Mouse (Mus musculus) urinary bladder, postnatal 36 days (tissue): ENCODE data around the gene Hmcn2.

Source experiments
- DNase-seq, 2 experiments: peaks; one replicate each; pipeline ENCODE4 v3.0.0; 2022; ENCODE audit warnings: low spot score in 2 of 2, mixed read lengths in 1 of 2

The Hmcn2 gene

GRCm38 (mm10) chr2:31382952-31383351 lies 68.7 kb downstream of the Hmcn2 start:
- DNase-seq, result peak in 1 of 2 experiments; percentile 21

DNA sequence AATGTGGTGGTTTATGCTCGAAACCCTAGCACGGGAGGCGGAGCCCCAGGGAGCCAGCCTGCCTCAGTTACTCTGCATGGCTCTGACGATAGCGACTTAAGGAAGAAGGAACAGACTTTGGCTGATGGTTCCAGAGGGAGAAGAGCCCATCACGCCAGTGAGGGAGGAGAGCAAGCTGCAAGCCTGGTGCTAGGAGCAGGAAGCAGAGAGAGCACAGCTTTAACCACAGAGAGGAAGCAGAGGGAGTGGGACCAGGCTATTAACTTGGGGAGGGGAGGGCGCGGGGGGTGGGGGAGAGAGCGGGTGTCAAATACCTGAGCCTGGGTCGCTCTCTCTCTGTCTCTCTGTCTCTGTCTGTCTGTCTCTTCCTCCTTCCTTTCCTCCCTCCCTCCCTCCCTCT lies 102.8 kb downstream of the Hmcn2 start:
- no peak for DNase-seq

GRCm38 (mm10) chr2:31418021-31418420 lies 103.8 kb downstream of the Hmcn2 start:
- DNase-seq, result no peak

GRCm38 (mm10) chr2:31418571-31418970 lies 104.4 kb downstream of the Hmcn2 start:
- DNase-seq, result no peak

- no peak for DNase-seq
Measured at GRCm38 (mm10) chr2:31420914-31421313, 106.7 kb downstream of the Hmcn2 start.

DNA sequence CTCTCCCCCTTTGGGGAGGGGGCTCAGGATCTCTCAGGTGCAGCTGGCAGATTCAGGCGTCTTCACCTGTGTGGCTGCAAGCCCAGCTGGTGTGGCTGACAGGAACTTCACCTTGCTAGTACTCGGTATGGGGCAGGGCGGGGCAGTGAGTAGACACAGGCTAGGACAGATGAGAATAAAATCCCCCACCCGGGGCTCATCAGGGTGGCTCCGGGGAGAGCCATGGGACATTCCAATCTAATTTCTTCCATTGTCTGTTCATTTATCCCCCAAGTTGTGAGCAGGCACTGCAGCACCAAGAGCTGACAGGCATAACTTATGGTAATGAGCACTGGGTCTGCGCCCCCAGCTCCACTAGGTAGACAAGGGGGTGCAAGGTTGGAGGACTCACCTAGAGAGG lies 108.4 kb downstream of the Hmcn2 start:
- DNase-seq, result no peak

- DNase-seq, result no peak
Measured at GRCm38 (mm10) chr2:31431477-31431876, 117.3 kb downstream of the Hmcn2 start.

- no peak for DNase-seq
Measured at GRCm38 (mm10) chr2:31434746-31435145, 120.5 kb downstream of the Hmcn2 start.

GRCm38 (mm10) chr2:31435567-31435966 lies 121.4 kb downstream of the Hmcn2 start:
- DNase-seq, result peak; percentile 31 to 45

- no peak for DNase-seq
Measured at GRCm38 (mm10) chr2:31437480-31438245, 123.4 kb downstream of the Hmcn2 start.

GRCm38 (mm10) chr2:31439576-31439975 lies 125.4 kb downstream of the Hmcn2 start:
- DNase-seq, result no peak

DNA sequence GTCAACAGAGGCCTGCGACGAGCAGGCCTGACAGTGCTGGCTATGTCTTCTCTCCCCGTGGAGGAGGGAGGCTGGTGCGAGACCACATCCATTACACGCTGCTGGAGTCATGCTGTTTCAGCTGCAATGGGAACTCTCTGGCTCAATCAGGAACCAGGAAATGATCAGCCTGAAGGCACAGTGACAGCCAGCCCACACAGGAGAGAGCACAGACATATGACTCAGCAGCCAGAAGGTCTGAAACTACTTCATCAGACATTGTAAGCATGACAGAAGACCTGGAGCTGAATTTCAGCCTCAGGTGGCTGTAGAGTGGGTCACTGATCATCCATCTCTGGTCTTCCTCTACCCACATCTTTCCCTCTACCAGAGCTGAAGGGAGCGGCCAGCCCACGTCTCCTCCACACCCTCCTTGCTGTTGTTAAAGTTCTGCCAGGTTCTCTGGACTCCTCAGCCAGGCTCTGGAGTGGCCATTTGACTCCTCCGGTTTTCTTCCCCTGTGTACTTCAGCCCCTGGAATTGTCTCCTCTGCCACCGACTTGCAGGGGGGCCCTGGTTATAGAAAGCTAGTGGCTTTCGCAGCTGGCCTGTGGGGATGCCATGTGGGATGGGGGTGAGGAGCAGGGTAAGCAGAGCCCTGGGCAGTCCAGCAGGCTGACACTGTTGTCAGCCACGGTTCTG lies 128.4 kb downstream of the Hmcn2 start:
- DNase-seq, result peak; percentile 16 to 17

DNA sequence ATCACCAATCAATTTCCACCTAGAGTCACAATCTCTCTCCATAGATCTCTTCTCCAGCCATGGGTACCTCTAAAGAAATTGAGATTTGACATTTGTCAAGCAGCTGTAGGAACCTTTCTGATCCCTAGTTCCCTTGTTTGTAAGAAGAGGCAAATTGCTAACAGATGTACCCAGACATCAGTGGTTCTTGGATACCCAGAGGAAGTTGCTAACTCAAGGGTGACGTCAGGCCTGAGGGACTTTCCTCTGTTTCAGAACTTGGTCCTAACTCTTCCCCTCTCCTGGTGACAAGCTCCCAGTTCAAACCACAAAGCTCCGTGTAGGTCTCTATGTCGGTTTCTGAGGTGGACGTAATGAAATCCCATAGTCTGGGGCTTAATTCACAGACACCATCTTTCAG lies 131.8 kb downstream of the Hmcn2 start:
- DNase-seq, result no peak

GRCm38 (mm10) chr2:31446456-31446855 lies 132.2 kb downstream of the Hmcn2 start:
- no peak for DNase-seq

GRCm38 (mm10) chr2:31447536-31447935 lies 133.3 kb downstream of the Hmcn2 start:
- no peak for DNase-seq

GRCm38 (mm10) chr2:31448756-31449440 lies 134.7 kb downstream of the Hmcn2 start:
- no peak for DNase-seq

GRCm38 (mm10) chr2:31449441-31449815 lies 135.2 kb downstream of the Hmcn2 start:
- DNase-seq, result no peak

GRCm38 (mm10) chr2:31449902-31450301 lies 135.7 kb downstream of the Hmcn2 start:
- DNase-seq, result no peak

- no peak for DNase-seq
Measured at GRCm38 (mm10) chr2:31450661-31451060, 136.4 kb downstream of the Hmcn2 start.

GRCm38 (mm10) chr2:31451530-31451929 lies 137.3 kb downstream of the Hmcn2 start:
- DNase-seq, result no peak

DNA sequence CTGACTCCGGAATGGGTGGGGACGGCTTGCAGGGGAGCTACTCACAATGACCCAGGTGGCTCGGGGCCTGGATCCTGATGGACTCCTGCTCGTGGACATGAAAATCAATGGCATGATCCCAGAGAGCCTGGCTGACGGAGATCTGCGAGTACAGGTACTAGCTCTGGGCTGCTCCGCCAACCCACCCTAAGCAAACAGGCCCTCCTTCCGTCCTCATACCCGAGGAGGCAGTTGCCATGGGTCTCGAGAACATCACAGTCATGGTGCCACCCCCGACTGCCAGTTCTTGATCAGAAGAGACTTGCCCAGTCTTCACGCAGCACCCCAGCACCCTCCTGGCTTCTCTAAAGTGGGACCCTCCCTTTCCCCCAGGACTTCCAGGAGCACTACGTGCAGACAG lies 138.8 kb downstream of the Hmcn2 start:
- DNase-seq, result no peak

- peak; percentile 52 to 65 for DNase-seq
Measured at GRCm38 (mm10) chr2:31453559-31454177, 139.5 kb downstream of the Hmcn2 start.
